Mouse (Mus musculus) liver, embryonic 11.5 days (tissue): Measurements from ENCODE around the gene Atad3a. TPM values are rescaled to one million over a fixed set of nuclear protein-coding genes. Genes with fewer than 3 reads are reported as not detected.

Experiments
- ATAC-seq: fragments of 200-750 bp; cut with Nextera tagmentation; replicated peaks from 2 replicates; pipeline ENCODE4 v1.8.0; 2017; ENCODE audit warnings: moderate number of reproducible peaks, mild to moderate bottlenecking, moderate TSS enrichment, moderate library complexity; ENCODE audit not compliant: low FRiP score
- DNase-seq: peaks from one replicate; pipeline ENCODE4 v3.0.0-alpha.2; 2017; ENCODE audit warnings: low spot score
- H3K27ac ChIP-seq: fragments of 300-500 bp; sonication (generic); 2 replicates; pipeline ENCODE4 v1.5.1; 2014; ENCODE audit warnings: mild to moderate bottlenecking, low read depth, low read length, control low read depth
- H3K27me3 ChIP-seq: fragments of 300-500 bp; sonication (generic); replicated peaks from 2 replicates; pipeline ENCODE4 v1.6.1; 2014; ENCODE audit warnings: low read length, mixed read lengths; ENCODE audit not compliant: control insufficient read depth, insufficient read depth
- H3K36me3 ChIP-seq: fragments of 300-500 bp; sonication (generic); 2 replicates; pipeline ENCODE4 v1.6.1; 2014; ENCODE audit warnings: mild to moderate bottlenecking, low read length, moderate library complexity, mixed read lengths; ENCODE audit not compliant: control insufficient read depth, insufficient read depth
- H3K4me1 ChIP-seq: fragments of 300-500 bp; sonication (generic); replicated peaks from 2 replicates; pipeline ENCODE4 v1.6.1; 2014; ENCODE audit warnings: low read length, mixed read lengths; ENCODE audit not compliant: control insufficient read depth, insufficient read depth
- H3K4me2 ChIP-seq: fragments of 300-500 bp; sonication (generic); 2 replicates; pipeline ENCODE4 v1.6.1; 2014; ENCODE audit warnings: mild to moderate bottlenecking, control low read depth, moderate library complexity
- H3K4me3 ChIP-seq: fragments of 300-500 bp; sonication (generic); 2 replicates; pipeline ENCODE4 v1.5.1; 2014; ENCODE audit warnings: low read depth, low read length, control low read depth
- H3K9ac ChIP-seq: fragments of 300-500 bp; sonication (generic); 2 replicates; pipeline ENCODE4 v1.6.1; 2014; ENCODE audit warnings: low read depth, low read length, control low read depth
- H3K9me3 ChIP-seq: fragments of 300-500 bp; sonication (generic); 2 replicates; pipeline ENCODE4 v1.6.1; 2016; ENCODE audit warnings: low read length, inconsistent platforms, mixed read lengths; ENCODE audit not compliant: control insufficient read depth
- WGBS: fragments of 180-500 bp; shearing (Covaris S2); extraction: QIAGEN DNeasy Blood & Tissue Kit; methylation state at CpG from one replicate; pipeline ENCODE4 v1.1.7; 2014; 5-methylcytosine and 5-hydroxymethylcytosine counted together
- microRNA-seq: library from miRNA; unstranded; fragments of <30 nt; microRNA quantifications from one replicate; pipeline ENCODE4, GENCODE M21; 2017; ENCODE audit warnings: borderline number of aligned reads
- polyA plus RNA-seq: library from polyadenylated mRNA; unstranded; fragments of >200 nt; fragmentation: Nextera tagmentation; extraction: Ambion mirVana; gene quantifications from 2 replicates; pipeline ENCODE4 v1.2.1, GENCODE M21; 2014

Atad3a gene
- polyA plus RNA-seq, 1 experiment from 2014 or later = 156 TPM

- Histone ChIP-seq H3K36me3 (no peaks in the 10 kb centered on the region), H3K9ac (no peak overlapping the region), H3K27me3 (peaks cover 45% of the 10 kb centered on the region), H3K4me3 (no peak overlapping the region), H3K4me1 (0 out of 2 replicates have a peak, but pooled peaks cover 2% of the 10 kb centered on the region), H3K9me3 (no peaks in the 10 kb centered on the region), H3K4me2 (peak overlapping the region; percentile 93), H3K27ac (no peak overlapping the region)
- WGBS = 81% methylated on average over 4 of the region's 4 CpGs
- ATAC-seq = no peak
- no peak for DNase-seq
These were observed 65.3 kb downstream of the Atad3a start for GRCm38 (mm10) chr4:155695531-155696062.

GRCm38 (mm10) chr4:155694482-155695401, 66.2 kb downstream of the Atad3a start:
- H3K36me3 ChIP-seq = no peaks in the 10 kb centered on the region

GRCm38 (mm10) chr4:155694111-155694481, 66.8 kb downstream of the Atad3a start, which contains the start of gene Fndc10:
Fndc10 (plus strand) TSS chr4:155694342.
- H3K36me3 ChIP-seq = no peaks in the 10 kb centered on the region
- H3K27me3 ChIP-seq = peaks cover 45% of the 10 kb centered on the region
- no peaks in the 10 kb centered on the region for H3K9me3 ChIP-seq
- peak within 1 kb of the TSS; percentile 60 for H3K4me3 ChIP-seq
- peak within 1 kb of the TSS; percentile 55 for H3K9ac ChIP-seq
- 0 out of 2 replicates have a peak, but pooled peaks cover 2% of the 10 kb centered on the region for H3K4me1 ChIP-seq
- peak within 1 kb of the TSS; percentile 93 for H3K4me2 ChIP-seq
- H3K27ac ChIP-seq = no peak within 1 kb of the TSS
- DNase-seq = peak; percentile 50
- 1% methylated on average over 45 of the region's 47 CpGs for WGBS
- peak; percentile 44; the same call in 1 of the 2 replicates for ATAC-seq

More at GRCm38 (mm10) chr4:155694482-155695401, 66.2 kb downstream of the Atad3a start:
- Histone ChIP-seq H3K4me1 (0 out of 2 replicates have a peak, but pooled peaks cover 2% of the 10 kb centered on the region), H3K27ac (no peak overlapping the region), H3K4me3 (peak overlapping the region; percentile 60), H3K4me2 (peak overlapping the region; percentile 93), H3K9ac (peak overlapping the region; percentile 55), H3K27me3 (peaks cover 45% of the 10 kb centered on the region), H3K9me3 (no peaks in the 10 kb centered on the region)
- no peak; the same call in 1 of the 2 replicates for ATAC-seq
- 2% methylated on average over 87 of the region's 92 CpGs for WGBS
- DNase-seq = peak; percentile 60

- H3K4me2 ChIP-seq = no peak overlapping the region
- no peaks in the 10 kb centered on the region for H3K36me3 ChIP-seq
- no peak overlapping the region for H3K27ac ChIP-seq
- H3K4me3 ChIP-seq = no peak overlapping the region
- H3K4me1 ChIP-seq = 0 out of 2 replicates have a peak, but pooled peaks cover 2% of the 10 kb centered on the region
- DNase-seq = no peak
- ATAC-seq = no peak
- H3K9ac ChIP-seq = no peak overlapping the region
- H3K9me3 ChIP-seq = no peaks in the 10 kb centered on the region
- 93% methylated on average over 3 of the region's 3 CpGs for WGBS
- peaks cover 45% of the 10 kb centered on the region for H3K27me3 ChIP-seq
These were observed 68.5 kb downstream of the Atad3a start for GRCm38 (mm10) chr4:155692421-155692820.

Small RNA genes within 50 kb of the gene (microRNA-seq; reads per million reads assigned to microRNA genes)
- not detected for gene Gm27743

Other genes with a start within 250 kb of the Atad3a start
- gene Nadk, start 198.7 kb downstream of the Atad3a start, polyA plus RNA-seq = 117 and 128 TPM in 2 replicates
- 13.4 and 14.5 TPM in 2 replicates for gene Slc35e2, start 159.7 kb downstream of the Atad3a start, polyA plus RNA-seq
- 57.9 and 64.9 TPM in 2 replicates for gene Cdk11b, start 136.2 kb downstream of the Atad3a start, polyA plus RNA-seq
- not detected in 2 replicates for gene Gm10563, start 115.7 kb downstream of the Atad3a start, polyA plus RNA-seq
- gene Mmp23, start 107.7 kb downstream of the Atad3a start, polyA plus RNA-seq = 13.6 and 13.7 TPM in 2 replicates
- gene Mib2, start 91.9 kb downstream of the Atad3a start, polyA plus RNA-seq = 10.4 and 12.2 TPM in 2 replicates
- gene Fndc10, start 66.8 kb downstream of the Atad3a start, polyA plus RNA-seq = 0.86 and 1.4 TPM in 2 replicates
- gene Ssu72, start 56.3 kb downstream of the Atad3a start, polyA plus RNA-seq = 122 and 125 TPM in 2 replicates
- 0.69 and 0.70 TPM in 2 replicates for gene Tmem240, start 26.3 kb downstream of the Atad3a start, polyA plus RNA-seq
- 1.2 and 1.3 TPM in 2 replicates for gene Vwa1, start 13.6 kb upstream of the Atad3a start, polyA plus RNA-seq
- gene Tmem88b, start 24.8 kb upstream of the Atad3a start, polyA plus RNA-seq = 0.25 and 0.39 TPM in 2 replicates
- gene Ankrd65, start 29.3 kb upstream of the Atad3a start, polyA plus RNA-seq = not detected in 2 replicates
- 312 and 326 TPM in 2 replicates for gene Mrpl20, start 41.8 kb upstream of the Atad3a start, polyA plus RNA-seq
- 132 and 140 TPM in 2 replicates for gene Ccnl2, start 51.4 kb upstream of the Atad3a start, polyA plus RNA-seq
- gene Aurkaip1, start 70.2 kb upstream of the Atad3a start, polyA plus RNA-seq = 199 and 212 TPM in 2 replicates
- 14.9 and 16.6 TPM in 2 replicates for gene Mxra8, start 78.6 kb upstream of the Atad3a start, polyA plus RNA-seq
- gene Dvl1, start 86.3 kb upstream of the Atad3a start, polyA plus RNA-seq = 7.0 and 11.0 TPM in 2 replicates
- gene Tas1r3, start 102.3 kb upstream of the Atad3a start, polyA plus RNA-seq = 0.22 and 0.26 TPM in 2 replicates
- gene Cptp, start 108.3 kb upstream of the Atad3a start, polyA plus RNA-seq = 16.4 and 16.9 TPM in 2 replicates
- 79.3 and 86.8 TPM in 2 replicates for gene Ints11, start 108.5 kb upstream of the Atad3a start, polyA plus RNA-seq
- gene Pusl1, start 130.7 kb upstream of the Atad3a start, polyA plus RNA-seq = 48.5 and 49.1 TPM in 2 replicates
- 16.1 and 17.9 TPM in 2 replicates for gene Acap3, start 130.7 kb upstream of the Atad3a start, polyA plus RNA-seq
- gene Ube2j2, start 182.7 kb upstream of the Atad3a start, polyA plus RNA-seq = 123 TPM in 2 replicates
- 56.9 and 59.0 TPM in 2 replicates for gene C1qtnf12, start 201.2 kb upstream of the Atad3a start, polyA plus RNA-seq
- 12.1 and 13.0 TPM in 2 replicates for gene B3galt6, start 231.6 kb upstream of the Atad3a start, polyA plus RNA-seq
- 130 TPM in 2 replicates for gene Sdf4, start 231.8 kb upstream of the Atad3a start, polyA plus RNA-seq